Mouse (Mus musculus) cerebellum, adult 8-10 months (tissue): ENCODE results near the gene Ddias.

ENCODE experiments used
- DNase-seq: peaks from one replicate; pipeline ENCODE4 v3.0.0; 2022

Gene Ddias

GRCm38 (mm10) chr7:92848246-92848645 is 25.8 kb downstream of the Ddias start:
- no peak for DNase-seq

- no peak for DNase-seq
These were observed 31.8 kb downstream of the Ddias start for GRCm38 (mm10) chr7:92842254-92842653.

GRCm38 (mm10) chr7:92837907-92838306 is 36.1 kb downstream of the Ddias start:
- DNase-seq: no peak

- no peak for DNase-seq
These were observed 36.8 kb downstream of the Ddias start for GRCm38 (mm10) chr7:92837226-92837625.

- no peak for DNase-seq
These were observed 37.6 kb downstream of the Ddias start for GRCm38 (mm10) chr7:92836447-92836846.

- DNase-seq: no peak
These were observed 39.7 kb downstream of the Ddias start for GRCm38 (mm10) chr7:92834391-92834790.

- no peak for DNase-seq
These were observed 41.7 kb downstream of the Ddias start for GRCm38 (mm10) chr7:92832395-92832794.

- DNase-seq: no peak
These were observed 46.1 kb downstream of the Ddias start for GRCm38 (mm10) chr7:92827981-92828380.

- no peak for DNase-seq
These were observed 47.8 kb downstream of the Ddias start for GRCm38 (mm10) chr7:92826248-92826647.

GRCm38 (mm10) chr7:92822409-92823101 is 51.5 kb downstream of the Ddias start:
- no peak for DNase-seq

- no peak for DNase-seq
These were observed 52.2 kb downstream of the Ddias start for GRCm38 (mm10) chr7:92821871-92822270.

- DNase-seq: no peak
These were observed 53.0 kb downstream of the Ddias start for GRCm38 (mm10) chr7:92820941-92821465.

- no peak for DNase-seq
These were observed 53.6 kb downstream of the Ddias start for GRCm38 (mm10) chr7:92820410-92820809.

GRCm38 (mm10) chr7:92819656-92820055 is 54.4 kb downstream of the Ddias start:
- DNase-seq: no peak

- no peak for DNase-seq
These were observed 56.2 kb downstream of the Ddias start for GRCm38 (mm10) chr7:92817886-92818285.

- no peak for DNase-seq
These were observed 56.8 kb downstream of the Ddias start for GRCm38 (mm10) chr7:92817242-92817641.

GRCm38 (mm10) chr7:92811667-92812279 is 62.3 kb downstream of the Ddias start:
- no peak for DNase-seq
